Mouse (Mus musculus) kidney, adult 2 months (tissue): ENCODE measurements at regions not wholly inside any gene's neighbourhood (a gene's known extent, or its start where the extent isn't known, plus 50 kb on each side); places are given as distances from the start of the nearest gene placed in this dataset.
"Not testable (repeated sequence)": the region's sequence is repeated elsewhere in the genome, so short reads cannot be mapped to it uniquely, and the experiment has no call there.

Experiments
- CTCF ChIP-seq: fragments of 200-500 bp; conservative IDR thresholded peaks from 2 replicates; pipeline ENCODE4 v1.5.1; 2011; ENCODE audit warnings: low read depth, mild to moderate bottlenecking, control low read depth, low read length, moderate library complexity, mixed read lengths; ENCODE audit not compliant: insufficient read depth, insufficient read length
- POLR2A ChIP-seq: fragments of 200-500 bp; IDR thresholded peaks from one replicate; pipeline ENCODE4 v1.6.1; 2011; ENCODE audit warnings: low read depth, low read length, control low read depth

- TF ChIP-seq CTCF, POLR2A: not testable (repeated sequence)
These were observed 134.2 kb upstream of the 4930452B06Rik start for GRCm38 (mm10) chr14:8800217-8800616.
